Mouse (Mus musculus) urinary bladder, postnatal 10 days (tissue): Measurements from ENCODE around the gene Sqstm1.

Source experiments
- DNase-seq: peaks from one replicate; pipeline ENCODE4 v3.0.0; 2022; ENCODE audit warnings: low spot score

Sqstm1 gene

GRCm38 (mm10) chr11:50211322-50212059 lies 864 bp upstream of the Sqstm1 start:
- DNase-seq = no peak

GRCm38 (mm10) chr11:50210101-50210504 lies 524 bp downstream of the Sqstm1 start:
- peak; percentile 71 for DNase-seq

GRCm38 (mm10) chr11:50208039-50208438 lies 2.6 kb downstream of the Sqstm1 start:
- no peak for DNase-seq

GRCm38 (mm10) chr11:50207344-50207743 lies 3.3 kb downstream of the Sqstm1 start:
- no peak for DNase-seq

- no peak for DNase-seq
These were observed 4.6 kb downstream of the Sqstm1 start for GRCm38 (mm10) chr11:50206037-50206436.

- no peak for DNase-seq
These were observed 5.2 kb downstream of the Sqstm1 start for GRCm38 (mm10) chr11:50205434-50205833.

GRCm38 (mm10) chr11:50203302-50203827 lies 7.3 kb downstream of the Sqstm1 start:
- DNase-seq = no peak

- no peak for DNase-seq
These were observed 9.0 kb downstream of the Sqstm1 start for GRCm38 (mm10) chr11:50201590-50201989.

GRCm38 (mm10) chr11:50200613-50201012 lies 10.0 kb downstream of the Sqstm1 start:
- no peak for DNase-seq

GRCm38 (mm10) chr11:50198916-50199315 lies 11.7 kb downstream of the Sqstm1 start:
- DNase-seq = no peak

- DNase-seq = no peak
These were observed 12.3 kb downstream of the Sqstm1 start for GRCm38 (mm10) chr11:50198219-50198846.

GRCm38 (mm10) chr11:50197500-50197899 lies 13.1 kb downstream of the Sqstm1 start:
- DNase-seq = no peak

- no peak for DNase-seq
These were observed 15.8 kb downstream of the Sqstm1 start for GRCm38 (mm10) chr11:50194793-50195192.

- DNase-seq = no peak
These were observed 16.6 kb downstream of the Sqstm1 start for GRCm38 (mm10) chr11:50194070-50194469.

- DNase-seq = no peak
These were observed 18.3 kb downstream of the Sqstm1 start for GRCm38 (mm10) chr11:50192278-50192677.

GRCm38 (mm10) chr11:50190362-50190761 lies 20.3 kb downstream of the Sqstm1 start:
- no peak for DNase-seq

GRCm38 (mm10) chr11:50188682-50189081 lies 21.9 kb downstream of the Sqstm1 start:
- no peak for DNase-seq

GRCm38 (mm10) chr11:50184788-50185187 lies 25.8 kb downstream of the Sqstm1 start:
- DNase-seq = no peak

- no peak for DNase-seq
These were observed 27.9 kb downstream of the Sqstm1 start for GRCm38 (mm10) chr11:50182702-50183101.

GRCm38 (mm10) chr11:50180478-50181231 lies 30.0 kb downstream of the Sqstm1 start:
- DNase-seq = no peak

- DNase-seq = no peak
These were observed 31.8 kb downstream of the Sqstm1 start for GRCm38 (mm10) chr11:50178532-50179488.
